Mouse (Mus musculus) liver, embryonic 12.5 days (tissue): ENCODE measurements around the gene Rbm5. TPM values are rescaled to one million over a fixed set of nuclear protein-coding genes. Genes with fewer than 3 reads are reported as not detected.

ENCODE experiments used
- ATAC-seq: fragments of 200-750 bp; cut with Nextera tagmentation; 2 replicates; pipeline ENCODE4 v1.8.0; 2017; ENCODE audit warnings: moderate number of reproducible peaks, mild to moderate bottlenecking, moderate library complexity
- H3K27ac ChIP-seq: fragments of 300-500 bp; sonication (generic); 2 replicates; pipeline ENCODE4 v1.5.1; 2016; ENCODE audit warnings: mild to moderate bottlenecking
- H3K27me3 ChIP-seq: fragments of 300-500 bp; sonication (generic); replicated peaks from 2 replicates; pipeline ENCODE4 v1.6.1; 2016; ENCODE audit warnings: mild to moderate bottlenecking, moderate library complexity
- H3K36me3 ChIP-seq: fragments of 300-500 bp; sonication (generic); 2 replicates; pipeline ENCODE4 v1.6.1; 2016; ENCODE audit warnings: mild to moderate bottlenecking, moderate library complexity
- H3K4me1 ChIP-seq: fragments of 300-500 bp; sonication (generic); 2 replicates; pipeline ENCODE4 v1.6.1; 2016
- H3K4me2 ChIP-seq: fragments of 300-500 bp; sonication (generic); 2 replicates; pipeline ENCODE4 v1.6.1; 2016; ENCODE audit warnings: mild to moderate bottlenecking, moderate library complexity
- H3K4me3 ChIP-seq: fragments of 300-500 bp; sonication (generic); 2 replicates; pipeline ENCODE4 v1.5.1; 2016; ENCODE audit warnings: mild to moderate bottlenecking, moderate library complexity
- H3K9ac ChIP-seq: fragments of 300-500 bp; sonication (generic); 2 replicates; pipeline ENCODE4 v1.6.1; 2016; ENCODE audit warnings: mild to moderate bottlenecking, moderate library complexity
- H3K9me3 ChIP-seq: fragments of 300-500 bp; sonication (generic); replicated peaks from 2 replicates; pipeline ENCODE4 v1.6.1; 2016; ENCODE audit warnings: mild to moderate bottlenecking, moderate library complexity
- WGBS: fragments of 180-500 bp; shearing (Covaris S2); methylation state at CpG from one replicate; pipeline ENCODE4 v1.1.7; 2016; ENCODE audit not compliant: insufficient replicate concordance; 5-methylcytosine and 5-hydroxymethylcytosine counted together
- polyA plus RNA-seq: library from polyadenylated mRNA; unstranded; fragments of >200 nt; fragmentation: Nextera tagmentation; extraction: Ambion mirVana; gene quantifications from 2 replicates; pipeline ENCODE4 v1.2.1, GENCODE M21; 2016

Rbm5 gene
- polyA plus RNA-seq, 1 experiment from 2014 or later: 88.6 TPM

DNA sequence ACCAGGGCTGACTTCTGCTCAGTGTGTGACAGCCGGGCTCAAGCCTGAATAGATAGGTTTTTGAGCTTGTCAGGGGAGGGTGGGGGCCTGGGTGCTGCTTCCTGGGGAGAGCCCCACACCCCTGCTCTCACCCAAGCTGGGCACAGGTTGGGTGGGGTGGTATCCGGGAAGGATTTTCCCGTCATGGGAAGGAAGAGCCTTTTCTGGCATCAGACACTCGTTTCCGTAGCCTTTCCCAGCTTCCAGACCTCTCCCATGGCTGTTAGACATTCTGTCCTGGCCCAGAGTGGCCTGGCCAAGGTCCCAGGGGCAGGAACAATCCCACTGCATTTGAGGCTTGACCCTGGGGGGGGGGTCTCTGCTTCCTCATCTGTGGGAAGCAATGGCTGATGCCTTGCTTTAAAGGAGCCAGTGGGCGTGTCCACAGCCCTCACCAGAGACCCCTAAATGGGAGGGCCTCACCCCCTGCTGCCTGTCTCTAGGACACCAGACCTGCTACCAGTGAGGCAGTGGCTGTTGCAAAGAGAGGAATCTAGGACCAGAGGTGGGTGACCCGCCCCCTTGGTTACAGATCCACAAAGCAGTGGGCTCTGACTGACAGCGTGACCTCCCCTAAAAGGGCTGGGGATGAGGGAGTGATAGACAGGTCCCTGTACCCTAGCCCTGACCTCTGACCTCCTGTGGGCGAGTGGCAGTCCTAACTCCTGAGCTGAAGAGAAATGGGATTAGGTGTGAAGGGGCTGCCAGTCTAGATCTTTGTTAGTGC lies 73.8 kb downstream of the Rbm5 start:
- no peak overlapping the region for H3K4me3 ChIP-seq
- peak; percentile 6; the same call in 1 of the 2 replicates for ATAC-seq
- no peak overlapping the region for H3K9ac ChIP-seq
- H3K9me3 ChIP-seq: no peaks in the 10 kb centered on the region
- WGBS: 45% methylated on average over 9 of the region's 9 CpGs
- H3K27ac ChIP-seq: no peak overlapping the region
- H3K36me3 ChIP-seq: 0 out of 2 replicates have a peak, but pooled peaks cover under 1% of the 10 kb centered on the region
- no peak overlapping the region for H3K4me2 ChIP-seq
- peaks cover 72% of the 10 kb centered on the region for H3K27me3 ChIP-seq
- H3K4me1 ChIP-seq: peaks cover 36% of the 10 kb centered on the region

DNA sequence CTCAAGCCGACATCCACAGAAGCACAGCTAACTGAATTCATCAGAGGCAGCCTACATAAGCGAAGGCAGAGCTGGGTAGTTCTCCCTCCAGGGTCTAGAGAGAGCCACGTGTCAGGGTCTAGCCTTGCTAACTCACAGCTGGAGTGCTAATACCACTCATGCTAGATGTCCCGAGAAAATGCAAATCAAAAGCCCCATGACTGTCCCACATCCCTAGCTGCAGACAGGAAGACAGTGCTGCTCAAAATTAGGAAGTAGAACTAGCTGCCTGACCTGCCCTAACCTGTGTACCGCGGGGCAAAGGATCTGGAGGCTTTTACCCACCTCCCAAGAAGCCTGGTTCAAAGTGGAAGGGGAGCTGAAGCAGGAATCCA lies 74.7 kb downstream of the Rbm5 start:
- WGBS: 29% methylated on average over 6 of the region's 6 CpGs
- peaks cover 6% of the 10 kb centered on the region; the same call in 1 of the 2 replicates for H3K36me3 ChIP-seq
- no peak overlapping the region for H3K9ac ChIP-seq
- no peaks in the 10 kb centered on the region for H3K9me3 ChIP-seq
- H3K4me2 ChIP-seq: no peak overlapping the region
- H3K27ac ChIP-seq: no peak overlapping the region
- ATAC-seq: no peak
- H3K27me3 ChIP-seq: peaks cover 77% of the 10 kb centered on the region
- peaks cover 36% of the 10 kb centered on the region for H3K4me1 ChIP-seq
- no peak overlapping the region for H3K4me3 ChIP-seq

DNA sequence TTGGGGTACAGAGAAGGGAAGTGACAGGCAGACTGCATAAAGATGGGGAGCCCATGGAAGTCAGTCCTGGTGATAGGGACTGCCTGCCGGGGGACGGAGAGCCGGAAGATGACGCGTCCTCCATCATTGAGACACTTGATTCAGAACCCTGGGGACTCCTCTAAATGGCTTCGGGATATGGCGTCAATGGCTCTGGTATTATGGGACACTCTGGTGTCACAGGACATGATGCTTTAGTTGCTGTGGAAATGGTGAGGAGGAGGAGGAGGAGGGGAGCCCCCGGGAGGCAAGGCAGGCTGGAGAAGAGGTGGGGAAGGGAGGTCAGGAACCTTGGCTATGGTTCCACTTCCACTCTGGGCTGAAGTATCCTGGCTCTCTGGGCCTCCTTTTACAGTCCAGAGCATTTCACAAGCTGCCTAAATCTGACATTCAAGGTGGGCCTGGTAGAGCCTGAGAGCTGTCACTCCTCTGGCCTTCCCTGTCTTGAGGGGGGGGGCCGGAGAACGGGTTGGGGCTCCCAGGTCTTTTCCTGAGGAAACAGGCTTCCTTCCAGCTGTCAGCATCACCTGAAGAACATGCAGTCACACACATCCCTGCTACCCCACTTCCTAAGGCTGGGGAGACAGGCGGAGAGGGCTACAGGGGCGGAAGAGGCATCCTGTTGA lies 75.2 kb downstream of the Rbm5 start:
- H3K27ac ChIP-seq: no peak overlapping the region
- 73% methylated on average over 12 of the region's 12 CpGs for WGBS
- H3K9ac ChIP-seq: no peak overlapping the region
- H3K4me1 ChIP-seq: peaks cover 36% of the 10 kb centered on the region
- H3K27me3 ChIP-seq: peaks cover 74% of the 10 kb centered on the region
- H3K9me3 ChIP-seq: no peaks in the 10 kb centered on the region
- no peak overlapping the region for H3K4me2 ChIP-seq
- no peak for ATAC-seq
- H3K36me3 ChIP-seq: peaks cover 6% of the 10 kb centered on the region; the same call in 1 of the 2 replicates
- H3K4me3 ChIP-seq: no peak overlapping the region

DNA sequence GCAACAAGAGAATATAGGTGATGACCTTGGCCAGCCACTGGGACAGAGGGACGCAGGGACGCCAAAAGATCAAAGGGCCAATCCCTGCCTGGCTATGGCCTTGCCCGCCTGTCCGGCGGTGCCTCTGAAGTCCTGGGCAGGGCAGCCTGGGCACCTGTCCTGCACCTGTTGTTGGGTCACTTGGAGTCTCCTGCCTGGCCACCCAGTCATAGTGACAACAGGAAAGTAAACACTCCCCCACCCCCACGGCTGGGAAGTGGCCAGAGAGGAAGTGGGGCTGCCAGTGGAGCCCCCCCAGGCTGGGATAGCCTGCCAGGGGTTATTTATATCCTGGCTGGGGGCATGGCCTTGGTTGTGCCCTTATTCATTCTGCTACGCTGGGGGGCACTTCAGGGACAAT lies 76.2 kb downstream of the Rbm5 start:
- H3K4me2 ChIP-seq: no peak overlapping the region
- 61% methylated on average over 7 of the region's 7 CpGs for WGBS
- peaks cover 36% of the 10 kb centered on the region for H3K4me1 ChIP-seq

DNA sequence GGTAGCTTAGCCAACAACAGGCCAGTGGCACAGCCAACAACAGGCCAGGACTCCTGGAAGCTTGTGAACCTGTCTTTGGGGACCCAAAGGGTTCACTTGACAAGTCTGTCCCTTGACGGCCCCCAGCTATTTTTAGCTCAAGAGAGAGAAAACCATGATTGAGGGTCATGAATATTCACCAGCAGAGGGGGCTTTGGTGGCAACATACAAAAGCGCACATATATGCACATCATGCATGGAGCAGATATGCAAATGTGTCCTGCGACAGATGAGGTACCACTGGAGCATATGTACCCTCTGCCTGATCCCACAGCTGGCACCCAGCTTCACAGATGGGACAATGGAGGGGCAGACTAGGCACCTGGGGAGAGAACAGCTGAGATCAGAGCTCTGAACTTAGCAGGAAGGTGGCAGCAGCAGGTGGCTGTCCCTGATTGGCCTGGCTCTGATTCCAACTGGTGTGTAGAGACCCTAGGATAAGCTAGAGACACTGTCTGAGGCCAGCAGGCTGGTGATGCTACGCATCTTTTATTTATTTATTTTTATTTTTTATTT lies 77.3 kb downstream of the Rbm5 start:
- no peak overlapping the region for H3K9ac ChIP-seq
- no peak for ATAC-seq
- peaks cover 6% of the 10 kb centered on the region; the same call in 1 of the 2 replicates for H3K36me3 ChIP-seq
- H3K27me3 ChIP-seq: peaks cover 61% of the 10 kb centered on the region
- WGBS: 57% methylated on average over 4 of the region's 4 CpGs
- no peak overlapping the region for H3K27ac ChIP-seq
- H3K9me3 ChIP-seq: no peaks in the 10 kb centered on the region
- H3K4me3 ChIP-seq: no peak overlapping the region
- H3K4me1 ChIP-seq: peaks cover 29% of the 10 kb centered on the region
- no peak overlapping the region for H3K4me2 ChIP-seq

More for the DNA sequence above, 76.2 kb downstream of the Rbm5 start:
- H3K9ac ChIP-seq: no peak overlapping the region
- H3K4me3 ChIP-seq: no peak overlapping the region
- peaks cover 69% of the 10 kb centered on the region for H3K27me3 ChIP-seq
- peaks cover 6% of the 10 kb centered on the region; the same call in 1 of the 2 replicates for H3K36me3 ChIP-seq
- no peak overlapping the region for H3K27ac ChIP-seq
- H3K9me3 ChIP-seq: no peaks in the 10 kb centered on the region
- no peak for ATAC-seq

DNA sequence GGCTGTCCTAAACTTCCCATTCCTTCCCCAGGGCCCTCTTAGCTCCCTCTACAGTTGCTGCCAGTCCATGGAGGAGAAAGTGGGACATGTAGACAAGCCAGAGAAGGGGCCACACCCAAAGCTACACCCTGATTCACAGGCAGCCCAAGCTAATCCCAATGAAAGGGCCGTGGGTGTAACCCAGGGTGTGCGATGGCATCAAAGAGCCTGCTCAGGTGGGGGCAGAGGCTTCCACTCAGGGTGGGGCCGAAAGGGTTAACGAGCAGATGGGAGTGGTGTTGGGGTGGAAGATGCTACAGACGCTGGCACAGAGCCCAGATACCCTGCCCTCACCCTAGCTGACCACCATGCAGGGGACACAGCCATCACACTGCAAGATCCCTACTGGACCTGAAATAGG lies 78.0 kb downstream of the Rbm5 start:
- Histone ChIP-seq H3K27me3 (peaks cover 61% of the 10 kb centered on the region), H3K9ac (no peak overlapping the region), H3K9me3 (no peaks in the 10 kb centered on the region), H3K27ac (no peak overlapping the region), H3K36me3 (peaks cover 7% of the 10 kb centered on the region; the same call in 1 of the 2 replicates), H3K4me2 (no peak overlapping the region), H3K4me3 (no peak overlapping the region), H3K4me1 (peaks cover 24% of the 10 kb centered on the region)
- no peak for ATAC-seq
- 44% methylated on average over 5 of the region's 5 CpGs for WGBS

DNA sequence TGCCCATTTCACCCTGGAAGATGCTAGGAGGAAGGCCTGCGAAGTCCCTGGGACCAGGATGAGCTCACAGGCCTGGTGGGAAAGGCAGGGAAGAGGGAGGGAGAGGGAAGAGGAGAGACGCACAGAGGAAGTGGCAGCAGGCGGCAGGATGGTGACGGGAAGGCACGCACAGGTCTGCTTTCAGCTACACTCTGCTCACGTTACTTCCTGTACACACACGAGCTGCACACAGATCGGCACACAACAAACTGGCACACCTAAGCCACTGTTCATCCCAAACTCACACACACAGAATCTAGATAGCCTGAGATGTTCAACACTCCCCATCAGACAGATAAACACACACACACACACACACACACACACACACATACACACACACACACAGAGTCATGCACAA lies 80.4 kb downstream of the Rbm5 start:
- WGBS: 44% methylated on average over 8 of the region's 8 CpGs
- H3K9ac ChIP-seq: no peak overlapping the region
- H3K4me1 ChIP-seq: peaks cover 15% of the 10 kb centered on the region
- no peaks in the 10 kb centered on the region for H3K9me3 ChIP-seq
- peaks cover 63% of the 10 kb centered on the region for H3K27me3 ChIP-seq
- H3K27ac ChIP-seq: no peak overlapping the region
- no peak overlapping the region for H3K4me2 ChIP-seq
- ATAC-seq: no peak
- H3K36me3 ChIP-seq: peaks cover 10% of the 10 kb centered on the region; the same call in 1 of the 2 replicates
- H3K4me3 ChIP-seq: no peak overlapping the region

Other genes with a start within 250 kb of the Rbm5 start
- gene Tmem115, start 237.1 kb downstream of the Rbm5 start, polyA plus RNA-seq: 25.9 and 26.4 TPM in 2 replicates
- 18.5 and 19.5 TPM in 2 replicates for gene Cyb561d2, start 228.8 kb downstream of the Rbm5 start, polyA plus RNA-seq
- 15.3 and 16.0 TPM in 2 replicates for gene Nprl2, start 228.8 kb downstream of the Rbm5 start, polyA plus RNA-seq
- gene Zmynd10, start 223.7 kb downstream of the Rbm5 start, polyA plus RNA-seq: not detected in 2 replicates
- 22.2 and 24.8 TPM in 2 replicates for gene Rassf1, start 219.4 kb downstream of the Rbm5 start, polyA plus RNA-seq
- 48.6 and 52.7 TPM in 2 replicates for gene Tusc2, start 207.7 kb downstream of the Rbm5 start, polyA plus RNA-seq
- gene Hyal2, start 203.1 kb downstream of the Rbm5 start, polyA plus RNA-seq: 53.9 and 57.6 TPM in 2 replicates
- gene Hyal1, start 194.1 kb downstream of the Rbm5 start, polyA plus RNA-seq: 3.6 and 3.9 TPM in 2 replicates
- 12.5 and 12.9 TPM in 2 replicates for gene Naa80, start 192.1 kb downstream of the Rbm5 start, polyA plus RNA-seq
- 0.99 and 1.2 TPM in 2 replicates for gene Hyal3, start 190.2 kb downstream of the Rbm5 start, polyA plus RNA-seq
- gene Ifrd2, start 183.4 kb downstream of the Rbm5 start, polyA plus RNA-seq: 171 TPM in 2 replicates
- gene Sema3b, start 161.8 kb downstream of the Rbm5 start, polyA plus RNA-seq: 0.35 and 0.52 TPM in 2 replicates
- 206 and 210 TPM in 2 replicates for gene Gnai2, start 135.6 kb downstream of the Rbm5 start, polyA plus RNA-seq
- 2.8 and 3.3 TPM in 2 replicates for gene Slc38a3, start 101.5 kb downstream of the Rbm5 start, polyA plus RNA-seq
- gene Gnat1, start 91.3 kb downstream of the Rbm5 start, polyA plus RNA-seq: 1.9 and 2.4 TPM in 2 replicates
- 3.9 and 4.2 TPM in 2 replicates for gene Sema3f, start 60.5 kb downstream of the Rbm5 start, polyA plus RNA-seq
- 45.7 and 49.2 TPM in 2 replicates for gene Rbm6, start 102.2 kb upstream of the Rbm5 start, polyA plus RNA-seq
- gene Mon1a, start 117.2 kb upstream of the Rbm5 start, polyA plus RNA-seq: 5.7 and 7.4 TPM in 2 replicates
- gene Mst1r, start 135.9 kb upstream of the Rbm5 start, polyA plus RNA-seq: 0.57 and 0.92 TPM in 2 replicates
- gene Actl11, start 157.5 kb upstream of the Rbm5 start, polyA plus RNA-seq: not detected in 2 replicates
- gene Camkv, start 164.7 kb upstream of the Rbm5 start, polyA plus RNA-seq: 0.53 and 0.54 TPM in 2 replicates
- gene Traip, start 179.1 kb upstream of the Rbm5 start, polyA plus RNA-seq: 20.9 and 22.2 TPM in 2 replicates
- 63.1 and 63.7 TPM in 2 replicates for gene Uba7, start 204.5 kb upstream of the Rbm5 start, polyA plus RNA-seq
- 1.2 and 1.4 TPM in 2 replicates for gene Gm20661, start 212.1 kb upstream of the Rbm5 start, polyA plus RNA-seq
- 64.3 and 68.7 TPM in 2 replicates for gene Inka1, start 214.9 kb upstream of the Rbm5 start, polyA plus RNA-seq
- gene Cdhr4, start 221.5 kb upstream of the Rbm5 start, polyA plus RNA-seq: 2.6 and 3.7 TPM in 2 replicates
- 0.69 and 0.75 TPM in 2 replicates for gene Gm20662, start 225.4 kb upstream of the Rbm5 start, polyA plus RNA-seq
- gene Ip6k1, start 231.5 kb upstream of the Rbm5 start, polyA plus RNA-seq: 43.7 and 47.7 TPM in 2 replicates